Mouse (Mus musculus) neural tube, embryonic 14.5 days (tissue): ENCODE data around the gene Brd7. TPM values are rescaled to one million over a fixed set of nuclear protein-coding genes. Genes with fewer than 3 reads are reported as not detected.

Experiments used
- ATAC-seq: fragments of 200-750 bp; cut with Nextera tagmentation; 2 replicates; pipeline ENCODE4 v1.8.0; 2017; ENCODE audit warnings: low read depth, mild to moderate bottlenecking, moderate TSS enrichment, moderate library complexity
- H3K27ac ChIP-seq: fragments of 300-500 bp; sonication (generic); 2 replicates; pipeline ENCODE4 v1.5.1; 2014; ENCODE audit warnings: low read depth, mild to moderate bottlenecking, control low read depth, low read length, moderate library complexity, mixed read lengths
- H3K27me3 ChIP-seq: fragments of 300-500 bp; sonication (generic); 2 replicates; pipeline ENCODE4 v1.6.1; 2014; ENCODE audit warnings: low read length; ENCODE audit not compliant: control insufficient read depth, insufficient read depth
- H3K36me3 ChIP-seq: fragments of 300-500 bp; sonication (generic); 2 replicates; pipeline ENCODE4 v1.6.1; 2014; ENCODE audit warnings: low read length, mixed read lengths; ENCODE audit not compliant: control insufficient read depth, insufficient read depth
- H3K4me1 ChIP-seq: fragments of 300-500 bp; sonication (generic); 2 replicates; pipeline ENCODE4 v1.6.1; 2014; ENCODE audit warnings: low read length; ENCODE audit not compliant: control insufficient read depth, insufficient read depth
- H3K4me2 ChIP-seq: fragments of 300-500 bp; sonication (generic); 2 replicates; pipeline ENCODE4 v1.6.1; 2014; ENCODE audit warnings: mild to moderate bottlenecking, low read depth, low read length, control low read depth
- H3K4me3 ChIP-seq: fragments of 300-500 bp; sonication (generic); 2 replicates; pipeline ENCODE4 v1.5.1; 2014; ENCODE audit warnings: low read depth, low read length, control low read depth, mixed read lengths
- H3K9ac ChIP-seq: fragments of 300-500 bp; sonication (generic); replicated peaks from 2 replicates; pipeline ENCODE4 v1.6.1; 2014; ENCODE audit warnings: low read depth, mild to moderate bottlenecking, control low read depth, low read length, mixed read lengths
- H3K9me3 ChIP-seq: fragments of 300-500 bp; sonication (generic); 2 replicates; pipeline ENCODE4 v1.6.1; 2016; ENCODE audit warnings: low read length; ENCODE audit not compliant: control insufficient read depth
- WGBS: fragments of 180-500 bp; shearing (Covaris S2); extraction: QIAGEN DNeasy Blood & Tissue Kit; methylation state at CpG from one replicate; pipeline ENCODE4 v1.1.7; 2014; 5-methylcytosine and 5-hydroxymethylcytosine counted together
- polyA plus RNA-seq: library from polyadenylated mRNA; unstranded; fragments of >200 nt; fragmentation: Nextera tagmentation; extraction: Ambion mirVana; gene quantifications from 2 replicates; pipeline ENCODE4 v1.2.1, GENCODE M21; 2014

Brd7 gene
- polyA plus RNA-seq, 1 experiment from 2014 or later, result 66.1 TPM

DNA sequence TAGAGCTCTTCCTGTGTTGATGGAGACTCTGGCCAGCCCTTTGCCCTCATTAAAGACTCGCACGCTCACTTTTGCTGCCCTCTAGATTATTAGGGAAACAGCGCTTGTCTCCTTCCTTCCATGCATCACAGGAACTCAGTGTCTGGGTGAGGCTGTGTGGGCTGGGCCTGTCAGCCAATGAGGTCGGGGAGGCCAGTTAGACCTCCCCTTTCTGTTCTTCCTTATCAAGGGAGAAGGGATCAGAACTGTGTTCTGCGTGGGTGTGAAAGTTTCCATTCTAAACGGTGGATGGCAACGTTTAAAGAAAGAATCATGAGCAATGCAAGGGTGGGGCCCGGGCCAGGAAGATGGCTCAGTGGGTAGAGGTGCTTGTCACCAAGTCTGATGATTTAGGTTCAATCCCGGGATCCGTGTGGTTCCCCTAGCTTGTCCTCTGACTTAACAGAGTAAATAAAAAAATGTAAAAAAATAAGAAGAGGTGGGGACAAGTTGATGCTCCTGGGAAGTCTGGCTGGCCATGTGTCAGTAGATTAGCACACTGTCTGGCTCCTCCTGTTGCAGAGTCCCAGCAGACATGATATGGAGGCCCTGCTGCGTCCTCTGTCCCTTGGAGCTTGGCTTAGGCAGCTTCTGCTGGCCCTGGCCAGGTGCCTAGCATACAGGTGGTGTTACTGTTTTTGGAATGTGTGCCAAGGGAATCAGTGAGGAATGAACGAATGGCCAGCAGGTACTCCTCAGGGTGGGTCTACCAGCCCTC lies 63.8 kb downstream of the Brd7 start:
- Histone ChIP-seq H3K4me1 (no peaks in the 10 kb centered on the region), H3K36me3 (no peaks in the 10 kb centered on the region), H3K27me3 (no peaks in the 10 kb centered on the region), H3K9me3 (no peaks in the 10 kb centered on the region), H3K4me3 (no peak overlapping the region), H3K4me2 (no peak overlapping the region), H3K27ac (no peak overlapping the region), H3K9ac (no peak overlapping the region)
- no peak for ATAC-seq
- WGBS, result 68% methylated on average over 12 of the region's 12 CpGs

DNA sequence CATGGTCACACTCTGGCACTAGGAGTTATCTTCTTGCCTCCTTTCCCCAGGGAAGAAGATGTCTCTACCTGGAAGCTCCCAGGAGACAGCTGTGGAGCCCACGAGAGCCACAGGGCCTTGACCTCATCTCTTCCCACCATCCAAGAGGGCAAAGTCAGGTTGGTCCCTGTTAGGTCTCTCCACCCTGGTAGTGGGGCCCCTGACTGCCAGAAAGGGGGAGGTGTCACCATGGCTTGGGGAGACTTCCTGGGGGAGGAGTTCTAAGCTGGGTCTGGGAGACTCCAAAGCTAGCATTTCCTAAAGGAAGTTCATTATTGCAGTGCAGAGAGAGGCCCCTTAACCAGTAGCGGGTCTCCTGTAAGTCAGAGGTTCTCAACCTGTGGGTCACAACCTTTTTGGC lies 67.0 kb downstream of the Brd7 start:
- 91% methylated on average over 2 of the region's 2 CpGs for WGBS
- no peak for ATAC-seq
- no peak overlapping the region for H3K27ac ChIP-seq
- no peaks in the 10 kb centered on the region for H3K27me3 ChIP-seq
- no peaks in the 10 kb centered on the region for H3K9me3 ChIP-seq
- no peak overlapping the region for H3K4me3 ChIP-seq
- H3K4me2 ChIP-seq, result no peak overlapping the region
- H3K36me3 ChIP-seq, result no peaks in the 10 kb centered on the region
- H3K9ac ChIP-seq, result no peak overlapping the region
- H3K4me1 ChIP-seq, result no peaks in the 10 kb centered on the region

DNA sequence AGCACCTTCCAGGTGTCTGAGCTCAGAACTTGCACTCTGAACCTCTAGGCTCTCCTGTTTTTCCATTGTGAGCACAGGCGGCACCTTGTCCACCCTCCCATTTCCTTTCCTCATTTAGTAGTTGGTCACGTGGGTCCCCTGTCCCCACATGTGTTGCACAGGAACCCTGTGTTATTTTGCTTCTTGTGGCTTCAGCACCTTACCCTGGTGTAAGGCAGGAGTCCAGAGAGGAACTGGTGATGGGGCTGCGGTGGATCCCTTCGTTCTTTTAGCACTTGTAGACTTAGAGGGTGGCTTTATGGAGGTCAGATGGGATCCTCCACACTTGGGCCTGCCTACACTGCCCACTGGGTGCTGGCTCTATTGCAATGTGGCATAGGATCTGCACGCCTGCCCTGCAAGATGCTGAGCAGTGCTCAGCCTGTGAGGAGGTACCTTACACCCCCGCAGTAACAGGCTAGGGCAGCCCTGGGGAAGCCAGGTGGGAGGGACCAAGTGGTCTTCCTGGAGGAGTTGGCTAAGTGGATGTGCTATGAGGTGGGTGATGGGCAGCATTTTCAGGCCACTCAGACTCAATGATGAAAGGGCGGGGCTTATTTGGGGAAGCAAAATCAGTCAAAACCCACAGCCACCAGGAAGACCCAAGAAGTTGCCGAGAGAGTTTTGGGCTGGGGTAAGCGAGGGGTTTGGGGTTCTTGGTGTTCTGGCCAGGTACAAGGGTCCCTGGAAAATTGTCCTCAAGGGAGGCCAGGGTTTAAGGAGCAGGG lies 68.2 kb downstream of the Brd7 start:
- Histone ChIP-seq H3K4me1 (no peaks in the 10 kb centered on the region), H3K27me3 (no peaks in the 10 kb centered on the region), H3K9me3 (no peaks in the 10 kb centered on the region), H3K9ac (no peak overlapping the region), H3K36me3 (no peaks in the 10 kb centered on the region), H3K4me3 (no peak overlapping the region), H3K4me2 (no peak overlapping the region), H3K27ac (no peak overlapping the region)
- WGBS, result 94% methylated on average over 9 of the region's 9 CpGs
- ATAC-seq, result no peak

DNA sequence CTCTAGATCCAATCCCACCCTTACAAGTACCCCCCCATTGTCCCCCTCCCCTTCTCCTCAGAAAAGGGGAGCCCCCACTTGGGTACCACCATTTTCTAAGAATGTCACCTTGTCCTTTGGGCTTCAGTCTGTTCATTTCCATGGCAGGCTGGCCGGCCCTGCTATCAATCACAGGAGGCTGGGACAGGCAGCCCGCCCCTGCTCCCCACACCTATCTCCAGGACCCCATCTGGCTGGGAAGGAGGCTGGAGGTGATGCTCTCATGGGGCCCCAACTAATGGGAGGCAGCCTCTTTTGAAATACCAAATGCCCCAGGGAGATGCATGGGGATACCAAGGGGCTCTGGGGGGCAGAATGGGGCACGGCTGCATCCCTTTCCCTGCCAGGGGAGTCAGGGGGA lies 69.1 kb downstream of the Brd7 start:
- Histone ChIP-seq H3K27ac (no peak overlapping the region), H3K4me2 (no peak overlapping the region), H3K4me1 (no peaks in the 10 kb centered on the region), H3K9me3 (no peaks in the 10 kb centered on the region), H3K27me3 (no peaks in the 10 kb centered on the region), H3K9ac (no peak overlapping the region), H3K4me3 (no peak overlapping the region), H3K36me3 (no peaks in the 10 kb centered on the region)
- ATAC-seq, result no peak
- WGBS, result 81% methylated on average over 3 of the region's 3 CpGs

- Histone ChIP-seq H3K9ac (no peak overlapping the region), H3K36me3 (no peaks in the 10 kb centered on the region), H3K4me3 (no peak overlapping the region), H3K27ac (no peak overlapping the region), H3K9me3 (no peaks in the 10 kb centered on the region), H3K4me1 (no peaks in the 10 kb centered on the region), H3K27me3 (no peaks in the 10 kb centered on the region), H3K4me2 (no peak overlapping the region)
- 89% methylated on average over 11 of the region's 11 CpGs for WGBS
- no peak for ATAC-seq
Measured at GRCm38 (mm10) chr8:88291305-88291690, 70.7 kb downstream of the Brd7 start.

DNA sequence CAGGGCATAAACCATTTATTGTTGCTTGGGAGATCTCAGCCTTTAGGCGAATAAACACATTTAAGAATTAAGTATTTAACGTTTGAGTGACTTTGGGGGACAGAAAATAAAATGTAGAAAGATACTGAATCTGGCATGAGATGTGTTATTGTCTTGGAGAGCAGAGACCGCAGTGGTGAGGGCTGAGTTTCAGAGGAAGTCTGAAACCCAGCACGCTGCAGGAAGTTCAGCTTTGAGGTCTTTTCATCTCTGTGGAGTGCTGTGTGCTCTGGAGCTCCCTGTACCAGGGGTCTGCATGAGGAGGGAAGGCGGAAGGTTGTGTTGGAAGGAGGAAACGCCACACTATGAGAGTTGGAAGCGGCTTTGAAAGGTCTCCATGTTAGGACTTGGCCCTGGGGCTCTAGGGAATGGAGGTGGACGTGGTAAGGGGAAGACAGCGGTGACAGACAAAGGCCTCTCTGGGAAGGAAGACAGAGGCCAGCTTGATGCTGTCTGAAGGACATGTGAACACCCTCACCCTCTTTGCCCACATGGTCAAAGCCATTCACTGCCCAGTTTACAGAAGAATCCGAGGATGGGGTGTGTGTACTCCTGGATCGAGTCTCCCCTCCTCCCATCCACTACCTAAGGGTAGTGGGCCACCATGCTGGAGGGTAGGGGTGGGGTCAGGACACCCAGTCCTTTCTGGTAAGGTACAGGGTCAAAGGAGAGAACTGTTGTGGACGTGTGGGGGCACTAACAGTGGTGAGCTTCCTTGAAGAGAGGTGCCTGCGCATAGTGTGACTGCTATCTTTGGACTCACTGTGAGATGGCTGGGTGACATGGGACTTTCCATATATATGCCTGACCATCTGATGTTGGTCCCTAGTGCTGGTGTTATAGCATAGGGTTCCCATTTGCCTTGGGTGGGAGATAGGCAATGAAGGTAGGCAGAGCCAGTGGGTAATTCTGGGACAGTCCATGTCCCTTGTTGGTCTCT lies 71.4 kb downstream of the Brd7 start:
- Histone ChIP-seq H3K9me3 (no peaks in the 10 kb centered on the region), H3K4me1 (no peaks in the 10 kb centered on the region), H3K9ac (no peak overlapping the region), H3K4me2 (no peak overlapping the region), H3K36me3 (no peaks in the 10 kb centered on the region), H3K27ac (no peak overlapping the region), H3K4me3 (no peak overlapping the region), H3K27me3 (no peaks in the 10 kb centered on the region)
- 82% methylated on average over 13 of the region's 13 CpGs for WGBS
- ATAC-seq, result no peak

GRCm38 (mm10) chr8:88289901-88290300 lies 72.1 kb downstream of the Brd7 start:
- ATAC-seq, result no peak
- H3K27me3 ChIP-seq, result no peaks in the 10 kb centered on the region
- WGBS, result 69% methylated on average over 1 of the region's 1 CpGs
- no peak overlapping the region for H3K27ac ChIP-seq
- H3K9me3 ChIP-seq, result no peaks in the 10 kb centered on the region
- H3K36me3 ChIP-seq, result no peaks in the 10 kb centered on the region
- H3K4me1 ChIP-seq, result no peaks in the 10 kb centered on the region
- H3K4me2 ChIP-seq, result no peak overlapping the region
- no peak overlapping the region for H3K4me3 ChIP-seq
- H3K9ac ChIP-seq, result no peak overlapping the region

DNA sequence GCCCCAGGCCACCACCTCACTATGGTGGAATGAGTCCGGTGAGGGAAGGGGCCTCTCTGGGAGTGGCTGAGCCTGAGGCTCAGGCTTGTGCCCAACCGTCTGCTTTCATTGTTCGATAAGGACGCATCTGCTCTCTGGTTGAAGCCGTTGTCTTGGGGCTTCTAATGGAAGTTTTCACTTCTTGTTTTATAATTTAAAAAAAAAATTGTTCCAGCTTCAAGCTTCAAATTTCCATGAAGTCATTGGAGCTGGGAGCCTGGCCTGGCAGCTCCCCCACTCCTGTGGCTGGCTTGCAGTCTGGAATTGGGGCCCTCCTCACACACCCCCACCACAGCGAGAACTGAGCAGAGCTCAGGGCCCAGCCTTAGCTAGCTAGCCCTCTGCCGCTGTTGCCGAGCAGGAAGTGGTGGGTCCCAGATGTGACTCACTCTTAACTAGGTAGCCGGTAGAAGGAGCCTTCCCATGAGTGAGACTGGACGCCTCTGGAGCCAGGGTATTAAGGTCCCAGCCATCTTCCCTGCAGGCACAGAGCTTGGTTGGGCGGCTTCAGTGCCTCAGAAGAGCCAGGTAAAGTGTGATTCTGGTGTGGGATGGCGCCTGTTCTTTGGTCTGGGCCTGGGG lies 73.3 kb downstream of the Brd7 start:
- no peak overlapping the region for H3K27ac ChIP-seq
- H3K4me1 ChIP-seq, result no peaks in the 10 kb centered on the region
- WGBS, result 71% methylated on average over 12 of the region's 12 CpGs
- H3K9ac ChIP-seq, result no peak overlapping the region
- no peak overlapping the region for H3K4me3 ChIP-seq
- H3K36me3 ChIP-seq, result no peaks in the 10 kb centered on the region
- ATAC-seq, result no peak
- H3K9me3 ChIP-seq, result no peaks in the 10 kb centered on the region
- no peak overlapping the region for H3K4me2 ChIP-seq
- no peaks in the 10 kb centered on the region for H3K27me3 ChIP-seq
